Mouse (Mus musculus): ENCODE results near the gene Kalrn.
"Not testable (repeated sequence)": the region's sequence is repeated elsewhere in the genome, so short reads cannot be mapped to it uniquely, and the experiment has no call there.

The Kalrn gene

DNA sequence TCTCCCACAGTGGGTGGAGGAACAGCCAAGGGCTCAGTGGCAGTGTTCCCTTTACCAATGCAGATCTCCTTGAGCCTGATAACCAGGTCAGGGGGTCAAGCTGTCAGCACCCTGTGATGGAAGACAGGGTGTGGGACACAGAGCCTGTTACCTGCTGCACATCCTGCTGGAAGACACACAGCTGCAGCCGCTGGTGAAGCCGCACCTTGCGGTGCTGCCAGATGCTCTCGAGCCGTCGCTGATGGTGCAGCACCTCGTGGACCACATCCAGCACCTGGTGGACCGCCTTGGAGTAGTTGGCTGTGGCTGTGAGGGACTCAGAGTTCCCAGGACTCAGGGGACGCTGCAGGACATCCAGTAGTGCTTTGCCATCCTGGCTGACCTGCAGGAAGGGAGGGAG lies 265.9 kb downstream of the Kalrn start:
- in situ Hi-C loops (cut with MboI; ENCODE audit: low pct_unique_long_range_greater_than_20kb in 1 of 2, low sequenced_read_pairs in 2 of 2, unreplicated experiment in 1 of 2): no loop called here

DNA sequence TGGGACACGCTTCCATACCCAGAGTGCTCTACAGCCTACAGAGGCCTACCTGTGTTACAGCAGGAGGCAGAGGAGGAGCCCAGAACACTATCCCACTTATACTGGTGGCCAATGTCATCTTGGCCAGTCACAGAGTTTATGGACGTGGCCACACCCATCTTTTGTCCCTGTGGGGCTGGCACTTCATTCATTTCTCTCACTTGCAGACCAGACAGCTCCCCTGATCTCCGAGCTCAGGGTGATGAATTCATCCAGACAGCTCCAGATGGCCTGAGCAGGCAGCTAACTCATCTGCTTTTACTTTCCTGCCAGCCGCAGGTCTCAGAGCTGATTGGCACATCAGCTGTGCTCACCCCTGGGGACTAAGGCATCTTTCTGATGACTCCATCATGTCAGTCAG lies 267.7 kb downstream of the Kalrn start:
- in situ Hi-C loops (cut with MboI; ENCODE audit: low pct_unique_long_range_greater_than_20kb in 1 of 2, low sequenced_read_pairs in 2 of 2, unreplicated experiment in 1 of 2): no loop called here

DNA sequence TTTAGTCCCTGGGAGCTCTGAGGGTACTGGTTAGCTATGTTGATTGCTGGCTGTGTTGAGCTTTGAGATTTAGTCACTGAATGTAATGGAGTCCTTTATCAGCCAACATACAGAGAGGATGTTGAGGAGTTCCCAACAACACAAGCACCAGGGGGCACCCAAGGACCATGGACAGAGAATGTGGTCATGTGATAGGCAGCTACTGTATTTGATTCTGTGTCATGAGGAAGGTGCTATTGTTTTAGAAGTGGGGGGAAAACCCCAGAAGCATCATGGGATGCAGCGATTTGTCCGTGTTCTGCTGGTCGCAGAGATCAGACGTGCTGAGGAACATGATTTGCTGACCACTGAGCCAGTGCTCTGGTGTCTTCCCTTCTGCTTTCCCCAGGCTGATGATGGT lies 269.5 kb downstream of the Kalrn start:
- in situ Hi-C loops (cut with MboI; ENCODE audit: low pct_unique_long_range_greater_than_20kb in 1 of 2, low sequenced_read_pairs in 2 of 2, unreplicated experiment in 1 of 2): not testable (repeated sequence)

DNA sequence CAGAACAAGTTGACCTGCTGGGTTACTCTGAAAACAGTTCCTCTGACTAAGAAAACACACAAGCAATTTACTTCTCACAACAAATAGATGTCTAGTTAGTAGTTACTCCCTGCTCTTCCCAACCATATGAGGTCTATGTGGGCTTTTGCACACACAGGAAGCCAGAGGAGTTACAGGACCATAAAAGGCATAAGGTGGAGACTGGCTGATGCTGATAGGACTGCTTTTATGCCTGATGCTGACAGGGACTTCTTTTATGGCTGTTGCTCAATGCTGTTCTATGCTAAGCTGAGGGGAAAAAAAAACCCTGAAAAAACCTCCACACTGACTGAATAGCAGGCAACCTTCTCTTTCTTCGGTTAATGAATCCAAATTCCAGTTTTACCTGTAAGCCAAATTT lies 270.8 kb downstream of the Kalrn start:
- in situ Hi-C loops (cut with MboI; ENCODE audit: low pct_unique_long_range_greater_than_20kb in 1 of 2, low sequenced_read_pairs in 2 of 2, unreplicated experiment in 1 of 2): no loop called here

DNA sequence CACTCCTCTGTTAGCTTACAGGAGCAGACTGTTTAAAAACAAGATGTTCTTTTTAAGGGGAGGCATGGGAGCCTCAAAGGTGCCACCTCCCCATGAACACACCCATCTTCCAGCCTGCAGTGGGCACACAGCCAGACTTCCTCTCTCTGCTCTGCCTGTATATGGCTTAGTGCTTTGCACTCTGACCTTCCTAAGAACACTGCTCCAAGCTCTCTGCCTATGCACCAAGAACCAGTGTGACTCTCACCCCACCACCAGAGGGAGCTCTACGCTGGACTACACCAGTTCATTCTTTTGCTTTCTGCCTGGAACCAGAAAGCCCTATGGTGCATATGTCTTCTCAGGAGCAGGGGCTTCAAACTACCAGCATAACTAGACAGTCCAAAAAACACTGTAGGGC lies 271.3 kb downstream of the Kalrn start:
- in situ Hi-C loops (cut with MboI; ENCODE audit: low pct_unique_long_range_greater_than_20kb in 1 of 2, low sequenced_read_pairs in 2 of 2, unreplicated experiment in 1 of 2): no loop called here

DNA sequence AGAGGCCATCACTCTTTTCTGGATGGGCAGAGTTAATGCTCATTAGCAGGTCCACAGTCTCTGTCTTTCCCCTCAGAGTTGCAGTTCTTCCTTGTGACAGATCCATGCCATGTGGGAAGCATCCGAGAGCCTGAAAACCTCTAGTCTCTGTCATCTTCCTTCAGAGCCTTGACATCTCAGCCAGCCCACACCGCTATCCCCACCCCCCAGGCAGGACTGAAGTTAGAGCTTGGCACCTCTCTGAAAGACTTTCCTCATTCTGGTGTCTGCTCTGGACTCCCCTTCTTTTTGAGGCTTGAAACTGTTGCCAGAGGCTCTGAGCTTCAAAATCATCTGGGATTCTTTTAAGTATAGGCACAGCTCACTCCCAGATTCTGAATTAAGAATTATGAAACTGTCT lies 274.1 kb downstream of the Kalrn start:
- in situ Hi-C loops (cut with MboI; ENCODE audit: low pct_unique_long_range_greater_than_20kb in 1 of 2, low sequenced_read_pairs in 2 of 2, unreplicated experiment in 1 of 2): no loop called here

DNA sequence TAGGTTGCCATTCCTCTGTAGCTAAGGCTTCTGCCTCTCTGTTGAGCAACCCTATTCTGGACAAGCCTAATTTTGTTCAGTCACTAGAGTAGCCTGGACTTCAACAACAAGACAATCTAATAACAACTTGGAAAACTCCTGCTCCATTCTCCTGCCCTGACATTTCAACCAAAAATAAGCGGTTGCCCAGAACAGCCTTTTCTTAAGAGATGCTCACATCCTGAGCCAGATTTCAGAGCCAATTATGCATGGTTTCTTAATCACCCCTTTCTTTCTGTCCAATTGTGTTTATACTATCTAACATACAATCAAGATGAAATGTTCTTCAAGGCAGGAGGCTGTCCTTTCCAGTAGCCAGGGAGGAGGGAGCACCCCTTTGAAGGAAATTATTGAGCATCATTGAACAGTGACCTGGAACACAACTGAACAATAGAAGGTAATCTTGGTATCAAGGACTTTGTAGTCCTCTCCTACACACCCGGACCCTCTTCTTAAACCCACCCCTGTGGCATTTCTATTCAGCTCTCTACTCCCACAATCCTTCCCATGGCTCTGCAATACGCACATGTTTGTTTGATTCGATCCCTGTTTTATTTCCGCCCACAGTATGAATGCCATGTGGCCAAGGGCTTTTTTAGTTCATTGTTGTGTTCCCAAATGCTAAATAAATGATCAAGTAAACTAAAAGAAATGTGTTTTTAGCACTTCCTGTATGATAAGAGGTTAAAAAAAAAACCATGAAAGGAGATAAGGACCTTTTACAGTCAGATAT lies 275.2 kb downstream of the Kalrn start:
- in situ Hi-C loops (cut with MboI; ENCODE audit: low pct_unique_long_range_greater_than_20kb in 1 of 2, low sequenced_read_pairs in 2 of 2, unreplicated experiment in 1 of 2): no loop called here

DNA sequence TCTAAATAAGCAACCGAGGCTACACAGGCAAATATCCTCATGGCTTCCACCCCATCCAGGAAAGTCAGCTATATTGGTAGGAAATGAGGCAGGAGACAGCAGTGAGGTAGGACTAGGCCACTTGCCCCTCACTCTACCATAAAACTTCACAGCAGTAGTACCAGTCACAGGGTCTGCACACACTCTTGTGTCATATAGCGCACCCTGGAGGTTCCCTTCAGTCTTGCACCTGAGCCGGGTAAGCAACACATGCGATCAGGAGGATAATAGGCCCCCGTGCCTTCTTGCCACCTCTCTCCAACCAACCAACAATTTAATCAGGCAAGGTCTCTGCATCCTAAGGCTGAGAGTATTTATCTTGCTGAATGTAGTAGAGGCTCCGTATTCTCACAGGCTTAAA lies 278.8 kb downstream of the Kalrn start:
- in situ Hi-C loops (cut with MboI; ENCODE audit: low pct_unique_long_range_greater_than_20kb in 1 of 2, low sequenced_read_pairs in 2 of 2, unreplicated experiment in 1 of 2): no loop called here

DNA sequence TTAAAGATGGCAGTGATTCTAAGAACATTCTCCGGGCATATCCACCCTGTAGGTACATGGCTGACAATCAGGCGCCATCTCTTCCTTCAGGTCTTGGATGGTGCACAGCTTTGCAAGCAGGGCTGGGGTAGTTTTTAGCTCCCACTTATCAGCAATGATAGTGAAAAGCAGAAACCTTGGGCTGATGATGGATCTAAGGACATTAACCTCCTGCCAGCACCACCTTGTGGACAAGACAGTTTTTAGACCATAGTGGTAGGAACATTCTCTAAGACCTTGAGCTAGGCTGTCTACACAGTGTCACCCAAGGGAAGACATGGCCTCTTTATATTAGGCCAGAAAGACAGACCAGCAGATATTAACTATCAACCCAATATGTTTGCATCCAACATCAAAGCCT lies 279.7 kb downstream of the Kalrn start:
- in situ Hi-C loops (cut with MboI; ENCODE audit: low pct_unique_long_range_greater_than_20kb in 1 of 2, low sequenced_read_pairs in 2 of 2, unreplicated experiment in 1 of 2): no loop called here

DNA sequence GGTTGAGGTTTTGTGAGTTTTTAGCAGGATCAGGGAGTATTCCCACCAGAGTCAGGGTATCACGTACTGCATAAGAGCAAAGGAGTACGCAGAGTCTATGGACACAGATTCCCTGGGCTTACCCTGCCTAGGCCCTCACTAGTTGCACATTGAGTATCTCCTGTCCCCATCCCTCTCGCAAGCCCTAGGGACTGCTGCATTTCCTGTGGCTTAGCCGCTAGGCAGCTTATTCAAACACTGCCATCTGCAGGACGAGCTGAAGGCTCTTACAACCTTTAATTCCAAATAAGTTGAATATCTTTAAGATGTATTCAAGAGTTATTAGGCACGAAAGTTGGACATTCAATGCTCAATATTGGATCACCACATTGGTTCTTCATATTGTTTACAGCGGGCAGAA lies 283.7 kb downstream of the Kalrn start:
- in situ Hi-C loops (cut with MboI; ENCODE audit: low pct_unique_long_range_greater_than_20kb in 1 of 2, low sequenced_read_pairs in 2 of 2, unreplicated experiment in 1 of 2): no loop called here

DNA sequence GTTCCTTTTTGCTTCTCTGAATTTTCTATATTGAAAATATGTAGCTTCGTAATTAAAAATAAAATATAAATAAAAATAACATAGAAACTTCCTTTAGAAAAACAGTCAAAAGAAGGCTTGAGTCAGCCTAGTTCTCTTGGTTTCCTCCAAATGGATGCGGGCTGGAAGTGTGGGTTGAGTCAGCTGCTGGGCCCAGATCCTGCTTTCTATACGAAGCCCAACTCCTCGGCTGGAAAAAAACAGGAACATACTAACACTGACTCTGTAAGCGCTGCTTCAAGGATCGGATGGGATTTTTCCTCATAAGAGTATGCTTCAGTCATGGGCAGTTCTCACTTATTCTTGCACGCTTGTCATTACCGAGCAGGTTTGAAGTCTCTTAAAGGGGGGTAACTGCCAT lies 291.3 kb downstream of the Kalrn start:
- in situ Hi-C loops (cut with MboI; ENCODE audit: low pct_unique_long_range_greater_than_20kb in 1 of 2, low sequenced_read_pairs in 2 of 2, unreplicated experiment in 1 of 2): no loop called here

DNA sequence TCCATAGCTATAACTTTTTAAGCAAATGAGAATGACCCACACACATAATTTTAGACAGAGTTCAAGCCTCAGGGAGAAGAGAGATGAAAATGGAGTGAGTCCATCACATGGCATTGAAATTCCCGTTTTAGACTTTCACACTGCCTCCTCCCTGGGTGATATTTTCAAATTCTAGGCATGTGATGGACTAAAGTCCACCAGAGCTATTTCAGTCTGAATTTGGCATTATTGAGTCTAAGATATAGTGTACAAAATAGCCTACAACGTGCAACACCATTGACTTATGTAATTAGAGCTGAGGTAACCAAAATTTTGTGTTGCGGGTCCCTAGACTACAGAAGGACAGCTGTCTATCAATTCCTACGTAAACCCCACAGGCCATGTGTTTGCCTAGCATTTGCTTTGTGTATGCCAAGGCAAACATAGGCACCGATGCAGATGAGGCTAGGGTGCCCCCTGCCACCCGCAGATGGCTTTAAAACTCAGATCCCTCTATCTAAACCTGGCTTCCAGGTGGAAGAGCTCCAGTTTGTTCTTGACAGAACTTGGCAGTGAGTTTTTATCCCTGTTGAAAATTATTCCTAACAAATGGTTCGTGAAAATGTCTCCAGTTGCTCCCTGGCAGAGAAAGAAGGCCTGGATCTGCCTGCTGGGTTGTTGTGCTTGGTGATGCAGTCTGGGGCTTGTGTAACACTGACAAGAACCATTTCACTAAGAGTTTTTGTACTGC lies 293.5 kb downstream of the Kalrn start:
- in situ Hi-C loops (cut with MboI; ENCODE audit: low pct_unique_long_range_greater_than_20kb in 1 of 2, low sequenced_read_pairs in 2 of 2, unreplicated experiment in 1 of 2): no loop called here

DNA sequence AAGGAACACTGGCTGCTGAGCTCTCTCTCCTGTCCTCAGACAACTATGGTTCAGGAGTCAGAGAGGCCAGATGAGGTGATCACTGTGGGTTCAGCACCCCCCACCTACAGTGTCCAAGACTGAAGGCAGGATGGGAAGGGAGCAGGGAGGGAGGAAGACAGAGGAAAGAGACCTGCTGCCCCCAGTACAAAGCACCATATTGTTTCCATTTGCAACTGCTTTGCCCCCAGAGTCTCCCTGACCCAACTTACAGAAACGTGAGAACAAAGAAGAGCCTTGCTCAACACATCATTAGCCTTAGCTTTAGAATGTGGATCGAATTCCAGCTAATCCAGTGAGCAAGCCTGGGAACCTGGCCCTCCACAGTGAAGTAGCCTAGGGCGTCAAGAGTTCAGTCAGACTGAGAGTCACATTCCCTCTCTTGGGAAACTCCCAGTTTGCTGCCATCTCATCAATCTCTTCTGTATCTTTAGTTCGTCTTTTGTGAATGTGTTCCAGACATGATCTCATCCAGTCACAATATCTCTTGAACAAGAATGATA lies 295.0 kb downstream of the Kalrn start:
- in situ Hi-C loops (cut with MboI; ENCODE audit: low pct_unique_long_range_greater_than_20kb in 1 of 2, low sequenced_read_pairs in 2 of 2, unreplicated experiment in 1 of 2): no loop called here

DNA sequence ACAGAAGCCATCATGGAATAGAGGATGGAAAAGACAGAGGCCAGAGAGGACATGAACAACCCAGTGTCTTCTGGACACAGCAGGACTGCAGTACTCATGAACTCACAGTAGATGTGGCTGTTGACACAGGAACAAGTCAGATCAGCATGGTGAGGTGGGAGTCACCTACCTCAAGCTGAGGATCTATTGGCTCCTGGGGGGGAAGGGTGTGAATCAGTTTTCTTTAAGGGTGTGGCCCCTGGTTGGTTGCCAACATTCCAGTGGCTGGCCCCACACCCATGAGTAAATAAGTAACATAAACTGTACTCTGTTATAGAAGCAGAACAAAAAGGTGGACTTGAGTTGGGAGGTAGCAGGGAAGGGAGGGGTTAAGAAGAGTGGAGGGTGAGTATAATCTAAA lies 298.7 kb downstream of the Kalrn start:
- in situ Hi-C loops (cut with MboI; ENCODE audit: low pct_unique_long_range_greater_than_20kb in 1 of 2, low sequenced_read_pairs in 2 of 2, unreplicated experiment in 1 of 2): no loop called here

DNA sequence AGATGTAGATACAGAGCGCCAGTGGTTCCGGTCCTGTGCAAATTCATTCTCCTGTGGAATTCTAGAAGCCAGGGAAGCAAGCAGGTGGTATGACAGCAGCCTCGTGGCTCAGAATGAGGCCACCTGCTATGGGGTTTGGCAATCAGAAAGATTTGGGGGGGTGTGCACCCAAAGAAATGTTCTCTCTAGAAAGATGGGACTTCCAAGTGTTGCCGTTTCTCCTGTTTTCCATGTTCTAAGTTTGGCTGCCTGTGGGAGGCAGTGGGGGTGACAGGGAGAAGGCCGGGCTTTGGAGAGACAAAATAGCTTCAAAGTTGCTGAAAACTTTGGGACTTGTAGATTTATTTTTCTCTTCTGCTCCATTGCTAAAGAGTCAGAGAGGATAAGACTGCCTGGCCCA lies 301.9 kb downstream of the Kalrn start:
- in situ Hi-C loops (cut with MboI; ENCODE audit: low pct_unique_long_range_greater_than_20kb in 1 of 2, low sequenced_read_pairs in 2 of 2, unreplicated experiment in 1 of 2): no loop called here

DNA sequence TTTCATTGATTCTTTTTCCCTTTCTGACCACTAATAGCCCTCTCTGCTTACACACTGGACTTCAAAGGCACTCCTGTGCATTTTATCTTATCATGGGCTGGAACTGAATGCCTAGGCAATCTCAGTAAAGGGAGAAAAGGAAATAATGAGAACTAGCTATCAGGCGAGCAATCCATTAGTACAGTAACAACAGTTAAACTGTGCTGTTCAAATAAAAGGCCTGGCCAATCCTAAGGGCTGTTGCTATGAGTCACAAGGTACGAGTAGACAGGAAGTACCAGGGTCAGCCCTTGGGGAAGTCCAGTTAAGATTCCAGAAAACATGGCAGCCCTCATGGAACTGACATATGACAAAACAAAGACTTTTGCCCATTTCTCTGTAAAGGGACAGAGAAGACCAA lies 302.7 kb downstream of the Kalrn start:
- in situ Hi-C loops (cut with MboI; ENCODE audit: low pct_unique_long_range_greater_than_20kb in 1 of 2, low sequenced_read_pairs in 2 of 2, unreplicated experiment in 1 of 2): no loop called here

DNA sequence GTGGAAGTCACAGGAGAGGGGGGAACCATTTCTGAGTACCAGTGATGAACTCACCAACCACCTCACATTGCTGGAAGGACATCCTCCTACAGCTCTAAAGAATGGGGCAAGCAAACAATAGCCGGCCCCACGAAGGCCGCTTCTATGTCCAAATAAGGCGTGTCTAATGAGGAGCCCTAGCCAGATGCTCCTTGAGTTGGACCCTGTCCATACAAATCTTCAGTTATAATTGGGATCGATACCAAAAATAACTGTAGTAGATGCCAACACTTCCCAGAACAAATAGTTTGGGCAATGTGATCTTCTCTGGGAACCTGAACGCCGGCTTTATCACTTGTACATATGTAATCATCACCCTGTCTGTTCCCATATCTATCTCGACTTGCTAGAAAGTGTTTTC lies 303.7 kb downstream of the Kalrn start:
- in situ Hi-C loops (cut with MboI; ENCODE audit: low pct_unique_long_range_greater_than_20kb in 1 of 2, low sequenced_read_pairs in 2 of 2, unreplicated experiment in 1 of 2): no loop called here

DNA sequence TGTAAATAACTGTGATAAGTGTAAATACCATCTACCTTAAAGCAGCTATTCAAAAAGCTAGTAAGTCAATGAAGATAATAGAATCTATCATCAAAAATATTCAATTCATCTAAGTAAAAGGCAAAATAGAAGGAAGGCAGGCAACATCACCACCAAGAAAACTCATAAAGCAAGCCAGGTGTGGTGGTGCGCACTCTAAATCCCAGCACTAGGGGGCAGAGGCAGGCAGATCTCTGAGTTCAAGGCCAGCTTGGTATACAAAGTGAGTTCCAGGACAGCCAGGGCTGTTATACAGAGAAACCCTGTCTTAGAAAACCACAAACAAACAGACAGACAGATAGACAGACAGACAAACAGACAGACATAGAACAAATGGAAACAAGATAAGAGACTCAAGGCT lies 305.6 kb downstream of the Kalrn start:
- in situ Hi-C loops (cut with MboI; ENCODE audit: low pct_unique_long_range_greater_than_20kb in 1 of 2, low sequenced_read_pairs in 2 of 2, unreplicated experiment in 1 of 2): no loop called here

DNA sequence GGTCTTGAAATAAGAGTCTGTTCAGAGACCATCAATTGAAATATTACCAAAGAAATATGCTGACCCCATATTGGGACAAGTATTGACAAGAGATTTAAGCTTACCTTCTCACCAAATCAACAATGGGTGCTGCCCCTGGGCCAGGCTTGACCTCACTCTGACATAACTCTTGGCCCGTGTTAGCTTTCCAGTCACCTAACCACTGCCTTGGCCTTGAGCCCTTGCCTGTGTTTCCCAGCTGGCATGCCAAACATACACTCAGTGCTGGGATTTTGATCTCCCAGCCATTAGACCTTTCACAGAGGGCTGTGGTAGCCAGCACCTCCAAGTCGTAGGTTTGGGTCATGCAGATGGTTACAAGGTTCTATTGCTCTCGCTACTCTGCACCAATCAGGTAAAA lies 308.7 kb downstream of the Kalrn start:
- in situ Hi-C loops (cut with MboI; ENCODE audit: low pct_unique_long_range_greater_than_20kb in 1 of 2, low sequenced_read_pairs in 2 of 2, unreplicated experiment in 1 of 2): no loop called here

Data from mouse embryonic stem cell (cell line).